8 mouse cellular contexts compared by ENCODE assay signal in the genomic region with DNA sequence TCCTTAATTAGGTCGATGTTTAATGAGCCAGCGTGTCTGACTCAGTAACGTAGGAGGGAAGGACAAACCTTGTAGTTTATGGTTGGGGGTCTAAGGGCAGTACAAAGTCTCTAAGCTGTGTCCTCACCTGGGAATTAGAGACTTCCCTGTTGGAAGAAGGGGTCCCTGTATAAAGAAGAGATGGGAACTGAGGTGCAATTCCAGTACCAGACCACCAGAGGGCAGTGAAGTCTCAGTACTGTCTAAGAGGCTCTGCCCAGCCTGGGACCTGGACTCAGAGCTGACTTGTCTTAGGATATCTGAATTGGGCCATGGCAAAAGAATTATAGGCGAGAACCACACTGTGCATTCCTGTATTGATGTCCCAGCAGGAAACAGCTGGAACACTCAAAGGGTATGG. TPM values are rescaled to one million over a fixed set of nuclear protein-coding genes. Genes with fewer than 3 reads are reported as not detected.
DNase-seq lines count a peak whose midpoint lies in the region; ATAC-seq and TF ChIP-seq lines count a peak whose summit lies in the region.

No protein-coding gene starts in this region.

- H3K27ac ChIP-seq in limb, embryonic 10.5 days, result no peak overlapping the region
- H3K27ac ChIP-seq in midbrain, postnatal 0 days (ENCODE audit: low read depth, low read length), result no peak overlapping the region
- no peak overlapping the region for H3K27ac ChIP-seq in stomach, postnatal 0 days (replicated peaks)

- peak; percentile 83 for DNase-seq in 3T3-L1 (ENCODE audit: low read depth, low spot score)
- peak; percentile 82 for DNase-seq in NIH3T3 (ENCODE audit: low read depth)
- peak; percentile 62 for DNase-seq in gastrocnemius, postnatal 10 days
- peak; percentile 61 for DNase-seq in kidney, adult 11 months
- DNase-seq in limb, embryonic 10.5 days (ENCODE audit: low spot score), result peak; percentile 81
- DNase-seq in midbrain, postnatal 0 days (ENCODE audit: low spot score), result peak; percentile 92
- DNase-seq in stomach, postnatal 0 days (ENCODE audit: low spot score), result peak; percentile 71

- TF ChIP-seq EP300 in stomach, postnatal 0 days (optimal IDR thresholded peaks at IDR 0.05), result no peak

- no peak overlapping the region for H3K9ac ChIP-seq in midbrain, postnatal 0 days (replicated peaks; ENCODE audit: low read length, poor library complexity, severe bottlenecking)
- no peak overlapping the region for H3K9ac ChIP-seq in stomach, postnatal 0 days (ENCODE audit: low read length)

- peaks cover 35% of the 10 kb centered on the region for H3K4me1 ChIP-seq in limb, embryonic 10.5 days
- H3K4me1 ChIP-seq in midbrain, postnatal 0 days (ENCODE audit: insufficient read depth, low read length), result no peaks in the 10 kb centered on the region
- no peaks in the 10 kb centered on the region for H3K4me1 ChIP-seq in stomach, postnatal 0 days (replicated peaks; ENCODE audit: control insufficient read depth, insufficient read depth)

- ATAC-seq in common myeloid progenitor, adult 5-6 weeks (replicated peaks; ENCODE audit: low read depth, poor library complexity, severe bottlenecking), result peak; percentile 60
- ATAC-seq in midbrain, postnatal 0 days (ENCODE audit: low FRiP score), result peak; percentile 60; the same call in 1 of the 2 replicates
- peak; percentile 25; the same call in 1 of the 2 replicates for ATAC-seq in stomach, postnatal 0 days (ENCODE audit: low FRiP score, low TSS enrichment)

- no peak overlapping the region for H3K4me3 ChIP-seq in limb, embryonic 10.5 days
- H3K4me3 ChIP-seq in midbrain, postnatal 0 days (ENCODE audit: low read depth, low read length), result no peak overlapping the region
- no peak overlapping the region for H3K4me3 ChIP-seq in stomach, postnatal 0 days (ENCODE audit: low read depth, low read length)

- H3K36me3 ChIP-seq in limb, embryonic 10.5 days, result peaks cover 46% of the 10 kb centered on the region
- peaks cover 26% of the 10 kb centered on the region for H3K36me3 ChIP-seq in midbrain, postnatal 0 days (ENCODE audit: insufficient read depth, low read length)
- peaks cover 6% of the 10 kb centered on the region; the same call in 1 of the 2 replicates for H3K36me3 ChIP-seq in stomach, postnatal 0 days (ENCODE audit: control insufficient read depth, insufficient read depth, low read length)

- no peaks in the 10 kb centered on the region for H3K9me3 ChIP-seq in limb, embryonic 10.5 days (replicated peaks)
- H3K9me3 ChIP-seq in midbrain, postnatal 0 days (ENCODE audit: low read length), result no peaks in the 10 kb centered on the region
- no peaks in the 10 kb centered on the region for H3K9me3 ChIP-seq in stomach, postnatal 0 days (ENCODE audit: control insufficient read depth, low read length)

- TF ChIP-seq CTCF in midbrain, postnatal 0 days (IDR thresholded peaks at IDR 0.05), result peak; percentile 96
- TF ChIP-seq CTCF in stomach, postnatal 0 days (IDR thresholded peaks at IDR 0.05; ENCODE audit: low read depth), result peak; percentile 95

- 40% methylated on average over 4 of the region's 4 CpGs for WGBS in limb, embryonic 10.5 days
- 43% methylated on average over 4 of the region's 4 CpGs for WGBS in midbrain, postnatal 0 days
- 40% methylated on average over 4 of the region's 4 CpGs for WGBS in stomach, postnatal 0 days

- no peak overlapping the region for H3K4me2 ChIP-seq in midbrain, postnatal 0 days (ENCODE audit: low read depth, low read length, poor library complexity, severe bottlenecking)
- H3K4me2 ChIP-seq in stomach, postnatal 0 days (replicated peaks; ENCODE audit: low read depth), result no peak overlapping the region

- H3K27me3 ChIP-seq in limb, embryonic 10.5 days (ENCODE audit: low read depth, poor library complexity, severe bottlenecking), result no peaks in the 10 kb centered on the region
- no peaks in the 10 kb centered on the region for H3K27me3 ChIP-seq in midbrain, postnatal 0 days (ENCODE audit: insufficient read depth, low read length)
- no peaks in the 10 kb centered on the region for H3K27me3 ChIP-seq in stomach, postnatal 0 days (ENCODE audit: control insufficient read depth, insufficient read depth, low read length)

RNA-seq across cellular contexts. Expression of gene Slc9a1, which starts 54.6 kb away (rescaled TPM):
- 9.0 and 9.7 TPM in 2 replicates for total RNA-seq in common myeloid progenitor, adult 5-6 weeks (2017)
- total RNA-seq in gastrocnemius, postnatal 10 days (2021), result 10 to 100 TPM; 17.0 to 22.7 TPM
- polyA plus RNA-seq in limb, embryonic 10.5 days (2016; fragmentation: Nextera tagmentation; extraction: Ambion mirVana), result 8.7 and 9.0 TPM in 2 replicates
- total RNA-seq in midbrain, postnatal 0 days (2014; rRNA removed), result 29.5 and 34.9 TPM in 2 replicates
- 11.8 and 12.8 TPM in 2 replicates for polyA plus RNA-seq in midbrain, postnatal 0 days (2015; fragmentation: Nextera tagmentation; extraction: Ambion mirVana)
- polyA plus RNA-seq in stomach, postnatal 0 days (2015; fragmentation: Nextera tagmentation; extraction: Ambion mirVana), result 6.0 and 7.1 TPM in 2 replicates

RNA-seq across cellular contexts. Expression of gene Tent5b, which starts 55.8 kb away (rescaled TPM):
- not detected in 2 replicates for total RNA-seq in common myeloid progenitor, adult 5-6 weeks (2017)
- total RNA-seq in gastrocnemius, postnatal 10 days (2021), result under 1 TPM; 0.18 to 0.38 TPM
- polyA plus RNA-seq in limb, embryonic 10.5 days (2016; fragmentation: Nextera tagmentation; extraction: Ambion mirVana), result 0.68 and 1.1 TPM in 2 replicates
- total RNA-seq in midbrain, postnatal 0 days (2014; rRNA removed), result 0.77 and 1.2 TPM in 2 replicates
- polyA plus RNA-seq in midbrain, postnatal 0 days (2015; fragmentation: Nextera tagmentation; extraction: Ambion mirVana), result 0.27 and 0.49 TPM in 2 replicates
- 34.0 and 35.3 TPM in 2 replicates for polyA plus RNA-seq in stomach, postnatal 0 days (2015; fragmentation: Nextera tagmentation; extraction: Ambion mirVana)
